Mouse (Mus musculus) liver, embryonic 12.5 days (tissue): ENCODE measurements around the gene Map3k1. TPM values are rescaled to one million over a fixed set of nuclear protein-coding genes. Genes with fewer than 3 reads are reported as not detected.
A peak's percentile ranks its signal among the peaks of the same experiment; 100 is the strongest.

Source experiments
- ATAC-seq: fragments of 200-750 bp; cut with Nextera tagmentation; 2 replicates; pipeline ENCODE4 v1.8.0; 2017; ENCODE audit warnings: moderate number of reproducible peaks, mild to moderate bottlenecking, moderate library complexity
- H3K27ac ChIP-seq: fragments of 300-500 bp; sonication (generic); 2 replicates; pipeline ENCODE4 v1.5.1; 2016; ENCODE audit warnings: mild to moderate bottlenecking
- H3K27me3 ChIP-seq: fragments of 300-500 bp; sonication (generic); replicated peaks from 2 replicates; pipeline ENCODE4 v1.6.1; 2016; ENCODE audit warnings: mild to moderate bottlenecking, moderate library complexity
- H3K36me3 ChIP-seq: fragments of 300-500 bp; sonication (generic); 2 replicates; pipeline ENCODE4 v1.6.1; 2016; ENCODE audit warnings: mild to moderate bottlenecking, moderate library complexity
- H3K4me1 ChIP-seq: fragments of 300-500 bp; sonication (generic); 2 replicates; pipeline ENCODE4 v1.6.1; 2016
- H3K4me2 ChIP-seq: fragments of 300-500 bp; sonication (generic); 2 replicates; pipeline ENCODE4 v1.6.1; 2016; ENCODE audit warnings: mild to moderate bottlenecking, moderate library complexity
- H3K4me3 ChIP-seq: fragments of 300-500 bp; sonication (generic); 2 replicates; pipeline ENCODE4 v1.5.1; 2016; ENCODE audit warnings: mild to moderate bottlenecking, moderate library complexity
- H3K9ac ChIP-seq: fragments of 300-500 bp; sonication (generic); 2 replicates; pipeline ENCODE4 v1.6.1; 2016; ENCODE audit warnings: mild to moderate bottlenecking, moderate library complexity
- H3K9me3 ChIP-seq: fragments of 300-500 bp; sonication (generic); replicated peaks from 2 replicates; pipeline ENCODE4 v1.6.1; 2016; ENCODE audit warnings: mild to moderate bottlenecking, moderate library complexity
- WGBS: fragments of 180-500 bp; shearing (Covaris S2); methylation state at CpG from one replicate; pipeline ENCODE4 v1.1.7; 2016; ENCODE audit not compliant: insufficient replicate concordance; 5-methylcytosine and 5-hydroxymethylcytosine counted together
- polyA plus RNA-seq: library from polyadenylated mRNA; unstranded; fragments of >200 nt; fragmentation: Nextera tagmentation; extraction: Ambion mirVana; gene quantifications from 2 replicates; pipeline ENCODE4 v1.2.1, GENCODE M21; 2016

The Map3k1 gene
- polyA plus RNA-seq, 1 experiment from 2014 or later: 17.0 TPM

- H3K4me3 ChIP-seq: no peak overlapping the region
- no peaks in the 10 kb centered on the region for H3K36me3 ChIP-seq
- no peak overlapping the region for H3K27ac ChIP-seq
- no peak overlapping the region for H3K9ac ChIP-seq
- no peaks in the 10 kb centered on the region for H3K27me3 ChIP-seq
- H3K4me1 ChIP-seq: peaks cover 15% of the 10 kb centered on the region
- 53% methylated on average over 4 of the region's 4 CpGs for WGBS
- H3K9me3 ChIP-seq: no peaks in the 10 kb centered on the region
- no peak overlapping the region for H3K4me2 ChIP-seq
- ATAC-seq: no peak
These were observed 15.4 kb upstream of the Map3k1 start for GRCm38 (mm10) chr13:111824178-111824577.

GRCm38 (mm10) chr13:111821727-111822375 lies 13.1 kb upstream of the Map3k1 start:
- no peaks in the 10 kb centered on the region for H3K9me3 ChIP-seq
- H3K9ac ChIP-seq: no peak overlapping the region
- no peak overlapping the region for H3K4me3 ChIP-seq
- no peak overlapping the region for H3K27ac ChIP-seq
- H3K27me3 ChIP-seq: no peaks in the 10 kb centered on the region
- 48% methylated on average over 7 of the region's 7 CpGs for WGBS
- peaks cover 27% of the 10 kb centered on the region for H3K4me1 ChIP-seq
- H3K36me3 ChIP-seq: no peaks in the 10 kb centered on the region
- peak; percentile 83 for ATAC-seq
- H3K4me2 ChIP-seq: no peak overlapping the region

- Histone ChIP-seq H3K27ac (no peak overlapping the region), H3K27me3 (no peaks in the 10 kb centered on the region), H3K4me1 (peaks cover 31% of the 10 kb centered on the region), H3K9ac (no peak overlapping the region), H3K4me3 (no peak overlapping the region), H3K4me2 (no peak overlapping the region), H3K9me3 (peaks cover 4% of the 10 kb centered on the region), H3K36me3 (no peaks in the 10 kb centered on the region)
- 75% methylated on average over 9 of the region's 9 CpGs for WGBS
- ATAC-seq: no peak
These were observed 11.0 kb upstream of the Map3k1 start for GRCm38 (mm10) chr13:111819618-111820385.

GRCm38 (mm10) chr13:111819106-111819505 lies 10.3 kb upstream of the Map3k1 start:
- Histone ChIP-seq H3K4me2 (no peak overlapping the region), H3K9me3 (peaks cover 4% of the 10 kb centered on the region), H3K27ac (no peak overlapping the region), H3K9ac (no peak overlapping the region), H3K27me3 (no peaks in the 10 kb centered on the region), H3K36me3 (no peaks in the 10 kb centered on the region), H3K4me3 (no peak overlapping the region), H3K4me1 (peaks cover 31% of the 10 kb centered on the region)
- no peak for ATAC-seq
- WGBS: 89% methylated on average over 4 of the region's 4 CpGs

GRCm38 (mm10) chr13:111818216-111818903 lies 9.6 kb upstream of the Map3k1 start:
- ATAC-seq: peak; percentile 28; the same call in 1 of the 2 replicates
- Histone ChIP-seq H3K27ac (no peak overlapping the region), H3K4me3 (no peak overlapping the region), H3K9me3 (peaks cover 4% of the 10 kb centered on the region), H3K9ac (no peak overlapping the region), H3K27me3 (no peaks in the 10 kb centered on the region), H3K4me1 (peaks cover 31% of the 10 kb centered on the region), H3K4me2 (0 out of 2 replicates have a peak overlapping the region, but pooled peaks have one; percentile 1), H3K36me3 (no peaks in the 10 kb centered on the region)
- 44% methylated on average over 15 of the region's 15 CpGs for WGBS

- H3K9me3 ChIP-seq: peaks cover 4% of the 10 kb centered on the region
- H3K27ac ChIP-seq: no peak overlapping the region
- no peak overlapping the region for H3K4me2 ChIP-seq
- no peaks in the 10 kb centered on the region for H3K36me3 ChIP-seq
- H3K4me3 ChIP-seq: no peak overlapping the region
- H3K27me3 ChIP-seq: no peaks in the 10 kb centered on the region
- no peak for ATAC-seq
- H3K9ac ChIP-seq: no peak overlapping the region
- 65% methylated on average over 7 of the region's 7 CpGs for WGBS
- peaks cover 31% of the 10 kb centered on the region for H3K4me1 ChIP-seq
These were observed 9.0 kb upstream of the Map3k1 start for GRCm38 (mm10) chr13:111817773-111818172.

GRCm38 (mm10) chr13:111816431-111816830 lies 7.6 kb upstream of the Map3k1 start:
- no peak overlapping the region for H3K9ac ChIP-seq
- H3K4me1 ChIP-seq: peaks cover 19% of the 10 kb centered on the region
- H3K27ac ChIP-seq: peak overlapping the region; percentile 56
- H3K9me3 ChIP-seq: peaks cover 4% of the 10 kb centered on the region
- WGBS: 72% methylated on average over 3 of the region's 3 CpGs
- H3K27me3 ChIP-seq: no peaks in the 10 kb centered on the region; the same call in 1 of the 2 replicates
- no peaks in the 10 kb centered on the region for H3K36me3 ChIP-seq
- peak; percentile 47 for ATAC-seq
- no peak overlapping the region for H3K4me2 ChIP-seq
- H3K4me3 ChIP-seq: no peak overlapping the region

- Histone ChIP-seq H3K27ac (no peak overlapping the region), H3K4me1 (peaks cover 16% of the 10 kb centered on the region)
- no peak for ATAC-seq
These were observed 6.7 kb upstream of the Map3k1 start for GRCm38 (mm10) chr13:111815486-111815885.

GRCm38 (mm10) chr13:111815017-111815416 lies 6.2 kb upstream of the Map3k1 start:
- 92% methylated on average over 7 of the region's 7 CpGs for WGBS
- Histone ChIP-seq H3K4me3 (no peak overlapping the region), H3K36me3 (no peaks in the 10 kb centered on the region), H3K27ac (no peak overlapping the region), H3K27me3 (peaks cover 14% of the 10 kb centered on the region), H3K4me1 (peaks cover 19% of the 10 kb centered on the region), H3K9me3 (peaks cover 4% of the 10 kb centered on the region), H3K9ac (no peak overlapping the region), H3K4me2 (no peak overlapping the region)
- ATAC-seq: no peak

More at GRCm38 (mm10) chr13:111815486-111815885, 6.7 kb upstream of the Map3k1 start:
- H3K9me3 ChIP-seq: peaks cover 4% of the 10 kb centered on the region
- no peak overlapping the region for H3K9ac ChIP-seq
- peaks cover 9% of the 10 kb centered on the region for H3K27me3 ChIP-seq
- WGBS: 82% methylated on average over 4 of the region's 4 CpGs
- no peak overlapping the region for H3K4me2 ChIP-seq
- no peak overlapping the region for H3K4me3 ChIP-seq
- H3K36me3 ChIP-seq: no peaks in the 10 kb centered on the region

GRCm38 (mm10) chr13:111812647-111813046 lies 3.9 kb upstream of the Map3k1 start:
- Histone ChIP-seq H3K4me2 (no peak overlapping the region), H3K4me3 (no peak overlapping the region), H3K36me3 (no peaks in the 10 kb centered on the region), H3K4me1 (peaks cover 13% of the 10 kb centered on the region), H3K27me3 (peaks cover 20% of the 10 kb centered on the region), H3K27ac (no peak overlapping the region), H3K9me3 (peaks cover 4% of the 10 kb centered on the region), H3K9ac (no peak overlapping the region)
- ATAC-seq: no peak
- WGBS: 71% methylated on average over 2 of the region's 2 CpGs

GRCm38 (mm10) chr13:111810998-111811628 lies 2.3 kb upstream of the Map3k1 start:
- Histone ChIP-seq H3K9me3 (peaks cover 4% of the 10 kb centered on the region), H3K4me1 (peaks cover 18% of the 10 kb centered on the region), H3K27ac (no peak overlapping the region), H3K4me2 (no peak overlapping the region), H3K36me3 (no peaks in the 10 kb centered on the region), H3K27me3 (peaks cover 20% of the 10 kb centered on the region), H3K9ac (no peak overlapping the region), H3K4me3 (no peak overlapping the region)
- WGBS: 79% methylated on average over 13 of the region's 13 CpGs
- ATAC-seq: no peak
